Comparison of ENCODE assay signal across 11 mouse cellular contexts in genomic region chr16:96472361-96472760, GRCm38 (mm10). TPM values are rescaled to one million over a fixed set of nuclear protein-coding genes. Genes with fewer than 3 reads are reported as not detected.
DNase-seq lines count a peak whose midpoint lies in the region; ATAC-seq lines count a peak whose summit lies in the region.
"Had no signal": no experiment of that assay in that cellular context is flagged by ENCODE, and none has a peak within 500 bp of the region (broad histone marks: within the 10 kb centered on the region; RNA-seq: fewer than 3 reads in every experiment).

No protein-coding gene starts in this region.

- H3K36me3 ChIP-seq in intestine, embryonic 14.5 days (ENCODE audit: control insufficient read depth, insufficient read depth, low read length): no peaks in the 10 kb centered on the region
- no peaks in the 10 kb centered on the region for H3K36me3 ChIP-seq in midbrain, embryonic 14.5 days (ENCODE audit: control insufficient read depth, insufficient read depth, low read length)
- H3K36me3 ChIP-seq: midbrain, embryonic 12.5 days had no signal

- H3K9ac ChIP-seq in intestine, embryonic 14.5 days (ENCODE audit: low read length): no peak overlapping the region
- no peak overlapping the region for H3K9ac ChIP-seq in midbrain, embryonic 14.5 days (replicated peaks; ENCODE audit: low read length)
- H3K9ac ChIP-seq: midbrain, embryonic 12.5 days had no signal

- peaks cover 12% of the 10 kb centered on the region for H3K4me1 ChIP-seq in intestine, embryonic 14.5 days (replicated peaks; ENCODE audit: control insufficient read depth, insufficient read depth, low read length)
- peaks cover 33% of the 10 kb centered on the region for H3K4me1 ChIP-seq in midbrain, embryonic 14.5 days (ENCODE audit: control insufficient read depth, insufficient read depth, low read length)

- whole genome bisulfite sequencing in intestine, embryonic 14.5 days: 8% methylated on average over 5 of the region's 5 CpGs
- WGBS in midbrain, embryonic 14.5 days: 21% methylated on average over 5 of the region's 5 CpGs

- no peak overlapping the region for H3K4me3 ChIP-seq in intestine, embryonic 14.5 days (ENCODE audit: low read depth, low read length)
- no peak overlapping the region for H3K4me3 ChIP-seq in midbrain, embryonic 14.5 days (replicated peaks; ENCODE audit: low read depth, low read length)
- H3K4me3 ChIP-seq: midbrain, embryonic 12.5 days had no signal

- H3K27me3 ChIP-seq in intestine, embryonic 14.5 days (replicated peaks; ENCODE audit: control insufficient read depth, insufficient read depth, low read length): no peaks in the 10 kb centered on the region
- no peaks in the 10 kb centered on the region for H3K27me3 ChIP-seq in midbrain, embryonic 14.5 days (ENCODE audit: control insufficient read depth, insufficient read depth, low read length)

- no peaks in the 10 kb centered on the region for H3K9me3 ChIP-seq in intestine, embryonic 14.5 days (ENCODE audit: control insufficient read depth, low read length)
- H3K9me3 ChIP-seq in midbrain, embryonic 14.5 days (ENCODE audit: control insufficient read depth, low read length): 0 out of 2 replicates have a peak, but pooled peaks cover 1% of the 10 kb centered on the region
- H3K9me3 ChIP-seq: midbrain, embryonic 12.5 days had no signal

- H3K27ac ChIP-seq in intestine, embryonic 14.5 days (ENCODE audit: low read depth): no peak overlapping the region
- peak overlapping the region; percentile 58 for H3K27ac ChIP-seq in midbrain, embryonic 14.5 days (replicated peaks; ENCODE audit: low read depth, low read length)
- H3K27ac ChIP-seq: midbrain, embryonic 12.5 days had no signal

- peak overlapping the region; percentile 14 for H3K4me2 ChIP-seq in intestine, embryonic 14.5 days (ENCODE audit: low read length)
- peak overlapping the region; percentile 30 for H3K4me2 ChIP-seq in midbrain, embryonic 14.5 days (ENCODE audit: low read length)
- H3K4me2 ChIP-seq: midbrain, embryonic 12.5 days had no signal

- DNase-seq in kidney, adult 11 months: peak; percentile 11
- no peak for DNase-seq in kidney, adult 18-20 months
- DNase-seq in embryo, embryonic 11 days: peak; percentile 45
- no peak for DNase-seq in intestine, embryonic 14.5 days (ENCODE audit: low spot score)
- DNase-seq in midbrain, embryonic 14.5 days: peak; percentile 26
- DNase-seq in frontal cortex, postnatal 25 days (ENCODE audit: low spot score in 2 of 2): no peak
- DNase-seq in adrenal gland, postnatal 36 days: no peak
- DNase-seq: thymus, postnatal 4 days had no signal

- no peak for ATAC-seq in intestine, embryonic 14.5 days (replicated peaks; ENCODE audit: low FRiP score, low TSS enrichment, low read depth)
- no peak for ATAC-seq in midbrain, embryonic 14.5 days (ENCODE audit: low FRiP score, low TSS enrichment)

RNA-seq across cellular contexts. Expression of gene Pcp4, which starts 5.0 kb away (rescaled TPM):
- polyA plus RNA-seq in intestine, embryonic 14.5 days (2014; fragmentation: Nextera tagmentation; extraction: Ambion mirVana): 65.9 and 69.6 TPM in 2 replicates
- polyA plus RNA-seq in midbrain, embryonic 14.5 days (2014; fragmentation: Nextera tagmentation; extraction: Ambion mirVana): 390 and 565 TPM in 2 replicates
- total RNA-seq in adrenal gland, postnatal 36 days (2021): 1 to 10 TPM; 4.8 to 7.9 TPM
- total RNA-seq: MEL had no signal

RNA-seq across cellular contexts. Expression of gene Itgb2l, which starts 28.9 kb away (rescaled TPM):
- polyA plus RNA-seq in intestine, embryonic 14.5 days (2014; fragmentation: Nextera tagmentation; extraction: Ambion mirVana): 0.30 and 0.35 TPM in 2 replicates
- polyA plus RNA-seq in midbrain, embryonic 14.5 days (2014; fragmentation: Nextera tagmentation; extraction: Ambion mirVana): not detected in 2 replicates
- not detected for total RNA-seq in adrenal gland, postnatal 36 days (2021)
- total RNA-seq: left cerebral cortex, postnatal 25 days; MEL had no signal
- polyA plus RNA-seq: midbrain, embryonic 12.5 days had no signal

Comparison
In these comparisons a context has a peak if more than half of its experiments do, and no peak if none do; other contexts are left out.
1. DNase-seq: peak in kidney, adult 11 months (single experiment), embryo, embryonic 11 days (single experiment) and midbrain, embryonic 14.5 days (single experiment); none in kidney, adult 18-20 months (single experiment), intestine, embryonic 14.5 days (single experiment), frontal cortex, postnatal 25 days (0 of 2) and adrenal gland, postnatal 36 days (0 of 2).